Comparison of ENCODE assay signal across 8 mouse cellular contexts in genomic region chr10:61879427-61879826, GRCm38 (mm10).
DNase-seq lines count a peak whose midpoint lies in the region; ATAC-seq and TF ChIP-seq lines count a peak whose summit lies in the region.

No protein-coding gene starts in this region.

- H3K36me3 ChIP-seq in heart, embryonic 10.5 days = no peaks in the 10 kb centered on the region
- H3K36me3 ChIP-seq in heart, embryonic 11.5 days (ENCODE audit: control insufficient read depth, insufficient read depth, low read length) = no peaks in the 10 kb centered on the region
- no peaks in the 10 kb centered on the region for H3K36me3 ChIP-seq in forebrain, postnatal 0 days (ENCODE audit: insufficient read depth)
- no peaks in the 10 kb centered on the region for H3K36me3 ChIP-seq in limb, embryonic 14.5 days (ENCODE audit: control insufficient read depth, insufficient read depth, low read length)
- H3K36me3 ChIP-seq in stomach, embryonic 15.5 days = no peaks in the 10 kb centered on the region

- 0 out of 2 replicates have a peak, but pooled peaks cover 3% of the 10 kb centered on the region for H3K27me3 ChIP-seq in heart, embryonic 10.5 days (ENCODE audit: insufficient read depth, poor library complexity, severe bottlenecking)
- H3K27me3 ChIP-seq in heart, embryonic 11.5 days (ENCODE audit: control insufficient read depth, insufficient read depth, low read length) = no peaks in the 10 kb centered on the region
- H3K27me3 ChIP-seq in forebrain, postnatal 0 days (ENCODE audit: insufficient read depth, low read length) = no peaks in the 10 kb centered on the region
- H3K27me3 ChIP-seq in limb, embryonic 14.5 days (ENCODE audit: control insufficient read depth, insufficient read depth, low read length) = no peaks in the 10 kb centered on the region
- no peaks in the 10 kb centered on the region for H3K27me3 ChIP-seq in stomach, embryonic 15.5 days (replicated peaks)

- H3K9ac ChIP-seq in heart, embryonic 11.5 days (ENCODE audit: low read depth, low read length) = no peak overlapping the region
- H3K9ac ChIP-seq in forebrain, postnatal 0 days = no peak overlapping the region
- H3K9ac ChIP-seq in limb, embryonic 14.5 days (ENCODE audit: low read depth, low read length, severe bottlenecking) = 0 out of 2 replicates have a peak overlapping the region, but pooled peaks have one; percentile 12
- no peak overlapping the region for H3K9ac ChIP-seq in stomach, embryonic 15.5 days

- no peak for DNase-seq in heart, embryonic 10.5 days (ENCODE audit: low spot score)
- DNase-seq in NIH3T3 (ENCODE audit: low read depth) = peak; percentile 18
- peak; percentile 28 for DNase-seq in forebrain, postnatal 0 days
- DNase-seq in limb, embryonic 14.5 days (ENCODE audit: low spot score) = peak; percentile 37
- no peak for DNase-seq in gastrocnemius, adult 8-10 months (ENCODE audit: low spot score in 2 of 2)

- no peak for TF ChIP-seq CTCF in forebrain, postnatal 0 days (IDR thresholded peaks at IDR 0.05; ENCODE audit: low read depth)

- 21% methylated on average over 4 of the region's 4 CpGs for WGBS in heart, embryonic 10.5 days
- 23% methylated on average over 4 of the region's 4 CpGs for WGBS in heart, embryonic 11.5 days (ENCODE audit: insufficient replicate concordance)
- WGBS in forebrain, postnatal 0 days = 17% methylated on average over 4 of the region's 4 CpGs
- WGBS in limb, embryonic 14.5 days = 8% methylated on average over 4 of the region's 4 CpGs
- 13% methylated on average over 4 of the region's 4 CpGs for WGBS in stomach, embryonic 15.5 days

- H3K4me3 ChIP-seq in heart, embryonic 10.5 days = no peak overlapping the region
- H3K4me3 ChIP-seq in heart, embryonic 11.5 days (ENCODE audit: low read depth, low read length) = no peak overlapping the region
- H3K4me3 ChIP-seq in forebrain, postnatal 0 days (ENCODE audit: low read depth, low read length) = no peak overlapping the region
- H3K4me3 ChIP-seq in limb, embryonic 14.5 days (replicated peaks; ENCODE audit: low read length) = no peak overlapping the region
- no peak overlapping the region for H3K4me3 ChIP-seq in stomach, embryonic 15.5 days (replicated peaks)

- no peak overlapping the region; the same call in 1 of the 2 replicates for H3K4me2 ChIP-seq in heart, embryonic 11.5 days
- no peak overlapping the region for H3K4me2 ChIP-seq in forebrain, postnatal 0 days (ENCODE audit: low read depth)
- H3K4me2 ChIP-seq in limb, embryonic 14.5 days (replicated peaks; ENCODE audit: low read depth, low read length, severe bottlenecking) = no peak overlapping the region
- H3K4me2 ChIP-seq in stomach, embryonic 15.5 days = peak overlapping the region; percentile 16; the same call in 1 of the 2 replicates

- no peak for ATAC-seq in heart, embryonic 11.5 days (replicated peaks; ENCODE audit: insufficient number of reproducible peaks, low FRiP score, low TSS enrichment)
- peak; percentile 69 for ATAC-seq in forebrain, postnatal 0 days
- 0 out of 2 replicates have a peak, but pooled peaks have one; percentile 17 for ATAC-seq in limb, embryonic 14.5 days (ENCODE audit: low FRiP score, low read depth)
- ATAC-seq in stomach, embryonic 15.5 days (ENCODE audit: insufficient read depth, low FRiP score, low read depth) = peak; percentile 61; the same call in 1 of the 2 replicates
- no peak for ATAC-seq in megakaryocyte-erythroid progenitor cell, adult 5-6 weeks (replicated peaks; ENCODE audit: low FRiP score, low TSS enrichment, poor library complexity, severe bottlenecking)

- H3K9me3 ChIP-seq in heart, embryonic 10.5 days = no peaks in the 10 kb centered on the region
- H3K9me3 ChIP-seq in heart, embryonic 11.5 days (replicated peaks; ENCODE audit: control insufficient read depth, low read length) = no peaks in the 10 kb centered on the region
- no peaks in the 10 kb centered on the region for H3K9me3 ChIP-seq in forebrain, postnatal 0 days (ENCODE audit: low read length)
- no peaks in the 10 kb centered on the region for H3K9me3 ChIP-seq in limb, embryonic 14.5 days (ENCODE audit: control insufficient read depth, low read length)
- H3K9me3 ChIP-seq in stomach, embryonic 15.5 days = no peaks in the 10 kb centered on the region

- H3K27ac ChIP-seq in heart, embryonic 10.5 days = peak overlapping the region; percentile 53; the same call in 1 of the 2 replicates
- H3K27ac ChIP-seq in heart, embryonic 11.5 days (ENCODE audit: low read depth, low read length) = no peak overlapping the region
- H3K27ac ChIP-seq in forebrain, postnatal 0 days (ENCODE audit: low read depth, low read length) = no peak overlapping the region
- H3K27ac ChIP-seq in limb, embryonic 14.5 days (replicated peaks; ENCODE audit: low read depth, low read length) = no peak overlapping the region
- H3K27ac ChIP-seq in stomach, embryonic 15.5 days = 0 out of 2 replicates have a peak overlapping the region, but pooled peaks have one; percentile 26

- peaks cover 67% of the 10 kb centered on the region for H3K4me1 ChIP-seq in heart, embryonic 10.5 days
- H3K4me1 ChIP-seq in heart, embryonic 11.5 days (ENCODE audit: control insufficient read depth, insufficient read depth, low read length) = peaks cover 27% of the 10 kb centered on the region
- H3K4me1 ChIP-seq in forebrain, postnatal 0 days (ENCODE audit: insufficient read depth) = no peaks in the 10 kb centered on the region
- H3K4me1 ChIP-seq in limb, embryonic 14.5 days (ENCODE audit: control insufficient read depth, insufficient read depth, low read length) = peaks cover 12% of the 10 kb centered on the region
- H3K4me1 ChIP-seq in stomach, embryonic 15.5 days = peaks cover 10% of the 10 kb centered on the region

- no peak for TF ChIP-seq POLR2A in limb, embryonic 14.5 days (IDR thresholded peaks at IDR 0.05; ENCODE audit: borderline replicate concordance, extremely low read depth, insufficient read depth, insufficient read length)

Comparison
In these comparisons a context has a peak if more than half of its experiments do, and no peak if none do; other contexts are left out.
1. H3K27ac ChIP-seq: peak in heart, embryonic 10.5 days (single experiment) and stomach, embryonic 15.5 days (single experiment); none in heart, embryonic 11.5 days (single experiment), forebrain, postnatal 0 days (single experiment) and limb, embryonic 14.5 days (single experiment).
2. DNase-seq: peak in NIH3T3 (single experiment), forebrain, postnatal 0 days (single experiment) and limb, embryonic 14.5 days (single experiment); none in heart, embryonic 10.5 days (single experiment) and gastrocnemius, adult 8-10 months (0 of 2).
3. ATAC-seq: peak in forebrain, postnatal 0 days (single experiment), limb, embryonic 14.5 days (single experiment) and stomach, embryonic 15.5 days (single experiment); none in heart, embryonic 11.5 days (single experiment) and megakaryocyte-erythroid progenitor cell, adult 5-6 weeks (single experiment).